Mouse (Mus musculus): ENCODE results near the gene Gm45062. TPM values are rescaled to one million over a fixed set of nuclear protein-coding genes. Genes with fewer than 3 reads are reported as not detected.

The Gm45062 gene
- polyA plus RNA-seq, 1 experiment from 2014 or later: 12.1 TPM

DNA sequence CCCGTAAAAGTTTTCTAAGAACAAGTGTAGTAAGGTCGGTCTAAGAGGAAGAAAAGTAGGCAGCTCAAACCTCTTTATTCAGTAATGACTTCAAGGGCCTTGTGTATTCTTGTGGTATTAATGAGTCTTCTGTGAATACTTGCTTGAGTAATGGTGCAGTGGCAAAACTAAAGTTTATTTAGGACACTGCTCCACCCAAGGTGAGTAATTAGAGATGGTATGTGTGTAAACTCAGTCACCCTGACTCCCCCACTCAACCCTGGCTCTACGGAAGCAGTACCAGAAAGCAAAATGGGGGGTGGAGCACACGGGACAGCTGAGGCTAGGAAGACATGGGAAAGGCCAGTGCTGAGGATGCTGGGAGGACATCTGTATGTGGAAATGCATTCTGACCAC is 236.6 kb downstream of the Gm45062 start:
- Histone ChIP-seq H3K4me1 (replicated peaks; ENCODE audit: control insufficient read depth, insufficient read depth, low read length) (peaks cover 6% of the 10 kb centered on the region; the same call in 1 of the 2 replicates), H3K4me3 (ENCODE audit: low read length) (no peak overlapping the region), H3K27me3 (ENCODE audit: control insufficient read depth, insufficient read depth, low read depth, low read length) (no peaks in the 10 kb centered on the region), H3K9ac (ENCODE audit: low read length) (no peak overlapping the region), H3K27ac (ENCODE audit: low read length) (peak overlapping the region; percentile 37; the same call in 1 of the 2 replicates), H3K4me2 (ENCODE audit: low read depth, low read length) (no peak overlapping the region), H3K9me3 (ENCODE audit: control insufficient read depth, low read length) (no peaks in the 10 kb centered on the region), H3K36me3 (ENCODE audit: control insufficient read depth, insufficient read depth, low read length) (no peaks in the 10 kb centered on the region)
- ATAC-seq (ENCODE audit: low read depth): peak; percentile 45; the same call in 1 of the 2 replicates
- WGBS: 44% methylated on average over 4 of the region's 4 CpGs

DNA sequence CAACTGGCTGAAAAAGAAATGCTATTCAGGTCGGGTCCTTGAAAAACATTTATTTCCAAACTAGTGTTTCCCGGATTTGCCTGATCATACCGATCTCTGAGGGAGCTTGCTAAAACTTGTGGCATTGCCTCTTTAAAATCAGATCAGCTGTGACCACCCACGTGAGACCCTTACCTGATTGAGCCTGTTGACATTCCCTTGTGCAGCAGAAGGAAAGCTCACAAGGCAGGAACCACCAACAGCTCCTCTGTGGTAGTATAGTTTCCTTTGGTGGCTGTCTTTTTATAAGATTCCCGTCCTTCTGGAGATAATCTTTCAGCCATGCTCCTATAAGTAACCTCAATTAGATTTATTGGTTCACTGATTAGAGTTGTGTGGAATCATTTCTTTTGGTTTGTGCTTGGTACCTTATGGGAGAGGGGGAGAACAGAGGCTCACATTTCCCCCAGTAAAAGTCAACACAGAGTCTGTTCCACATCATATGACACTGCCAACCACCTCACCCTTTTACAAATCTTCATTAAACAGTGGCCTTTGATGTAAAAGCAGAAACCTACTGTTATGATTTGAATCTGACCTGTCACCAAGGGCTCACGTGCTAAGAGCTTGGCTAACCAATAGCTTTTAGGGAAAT is 238.1 kb downstream of the Gm45062 start:
- Histone ChIP-seq H3K4me1 (replicated peaks; ENCODE audit: control insufficient read depth, insufficient read depth, low read length) (peaks cover 6% of the 10 kb centered on the region; the same call in 1 of the 2 replicates), H3K36me3 (ENCODE audit: control insufficient read depth, insufficient read depth, low read length) (no peaks in the 10 kb centered on the region), H3K9me3 (ENCODE audit: control insufficient read depth, low read length) (no peaks in the 10 kb centered on the region), H3K27ac (ENCODE audit: low read length) (no peak overlapping the region), H3K4me3 (ENCODE audit: low read length) (no peak overlapping the region), H3K27me3 (ENCODE audit: control insufficient read depth, insufficient read depth, low read depth, low read length) (no peaks in the 10 kb centered on the region), H3K9ac (ENCODE audit: low read length) (no peak overlapping the region), H3K4me2 (ENCODE audit: low read depth, low read length) (no peak overlapping the region)
- no peak for ATAC-seq (ENCODE audit: low read depth)
- 61% methylated on average over 6 of the region's 6 CpGs for WGBS

DNA sequence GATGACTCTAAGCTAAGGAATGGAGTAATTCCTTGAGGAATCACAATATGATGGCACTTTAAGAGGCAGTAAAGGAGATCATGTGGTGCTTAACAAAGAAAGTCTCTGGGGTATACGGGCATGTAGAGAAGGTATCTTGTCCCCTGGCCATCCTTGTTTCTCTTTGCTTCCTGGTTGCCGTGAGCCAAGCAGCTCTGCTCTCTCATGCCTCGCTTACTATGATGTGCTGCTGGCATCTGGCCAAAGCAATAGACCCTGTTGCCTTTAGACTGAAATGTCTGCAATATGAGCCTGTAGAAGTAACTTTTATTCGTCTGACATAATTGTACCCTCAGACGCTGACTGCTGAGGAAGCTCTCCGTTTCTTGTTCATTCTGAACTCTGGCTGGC is 238.6 kb downstream of the Gm45062 start:
- 47% methylated on average over 6 of the region's 6 CpGs for WGBS

DNA sequence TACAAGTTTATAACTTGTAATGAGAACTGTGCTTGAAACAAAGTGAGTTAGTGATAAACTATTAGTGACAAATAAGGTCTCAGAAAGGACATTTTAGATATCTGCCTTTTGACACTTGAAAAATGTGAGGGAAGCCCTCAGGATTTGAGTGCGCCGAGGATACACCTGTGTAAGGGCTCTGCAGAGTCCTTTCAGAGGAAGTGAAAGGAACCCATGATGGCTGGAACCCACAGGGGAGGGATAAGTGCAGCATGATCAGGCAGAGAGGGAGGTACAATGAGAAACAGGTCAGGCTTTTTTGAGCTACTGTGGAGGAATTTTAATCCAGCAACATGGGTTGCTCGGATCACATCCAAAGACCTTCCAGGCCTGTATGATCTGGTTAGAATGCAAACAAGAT is 239.7 kb downstream of the Gm45062 start:
- Histone ChIP-seq H3K4me2 (ENCODE audit: low read depth, low read length) (no peak overlapping the region), H3K9ac (ENCODE audit: low read length) (no peak overlapping the region), H3K9me3 (ENCODE audit: control insufficient read depth, low read length) (no peaks in the 10 kb centered on the region), H3K4me3 (ENCODE audit: low read length) (no peak overlapping the region), H3K27me3 (ENCODE audit: control insufficient read depth, insufficient read depth, low read depth, low read length) (no peaks in the 10 kb centered on the region), H3K36me3 (ENCODE audit: control insufficient read depth, insufficient read depth, low read length) (no peaks in the 10 kb centered on the region), H3K4me1 (replicated peaks; ENCODE audit: control insufficient read depth, insufficient read depth, low read length) (peaks cover 6% of the 10 kb centered on the region; the same call in 1 of the 2 replicates), H3K27ac (ENCODE audit: low read length) (no peak overlapping the region)
- 89% methylated on average over 3 of the region's 3 CpGs for WGBS
- ATAC-seq (ENCODE audit: low read depth): no peak

More for the DNA sequence above, 238.6 kb downstream of the Gm45062 start:
- no peaks in the 10 kb centered on the region for H3K36me3 ChIP-seq (ENCODE audit: control insufficient read depth, insufficient read depth, low read length)
- no peak overlapping the region for H3K4me3 ChIP-seq (ENCODE audit: low read length)
- H3K27ac ChIP-seq (ENCODE audit: low read length): no peak overlapping the region
- H3K9me3 ChIP-seq (ENCODE audit: control insufficient read depth, low read length): no peaks in the 10 kb centered on the region
- ATAC-seq (ENCODE audit: low read depth): no peak
- no peak overlapping the region for H3K9ac ChIP-seq (ENCODE audit: low read length)
- no peak overlapping the region for H3K4me2 ChIP-seq (ENCODE audit: low read depth, low read length)
- H3K27me3 ChIP-seq (ENCODE audit: control insufficient read depth, insufficient read depth, low read depth, low read length): no peaks in the 10 kb centered on the region
- peaks cover 6% of the 10 kb centered on the region; the same call in 1 of the 2 replicates for H3K4me1 ChIP-seq (replicated peaks; ENCODE audit: control insufficient read depth, insufficient read depth, low read length)

DNA sequence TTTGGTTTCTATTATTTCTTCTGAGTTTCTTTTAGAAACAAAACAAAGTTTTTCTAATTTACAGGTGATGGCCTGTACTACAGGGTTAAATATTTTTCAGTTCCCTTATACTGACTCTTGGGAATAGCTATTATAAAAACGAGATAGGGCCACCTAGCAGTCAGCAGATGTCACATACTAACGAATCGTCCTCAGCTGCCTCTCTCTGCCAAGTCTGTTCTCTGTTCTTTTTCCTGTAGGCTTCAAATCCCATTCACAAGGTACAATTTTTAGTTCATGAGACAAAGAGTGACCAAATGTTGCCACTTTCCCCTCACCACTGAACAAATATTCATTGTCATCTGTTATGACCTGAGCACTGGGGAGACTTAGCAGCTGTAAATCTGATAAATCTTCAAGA is 244.7 kb downstream of the Gm45062 start:
- Histone ChIP-seq H3K4me3 (ENCODE audit: low read length) (no peak overlapping the region), H3K27ac (ENCODE audit: low read length) (no peak overlapping the region), H3K9ac (ENCODE audit: low read length) (no peak overlapping the region), H3K9me3 (ENCODE audit: control insufficient read depth, low read length) (no peaks in the 10 kb centered on the region), H3K4me1 (replicated peaks; ENCODE audit: control insufficient read depth, insufficient read depth, low read length) (peaks cover 4% of the 10 kb centered on the region; the same call in 1 of the 2 replicates), H3K4me2 (ENCODE audit: low read depth, low read length) (no peak overlapping the region), H3K36me3 (ENCODE audit: control insufficient read depth, insufficient read depth, low read length) (no peaks in the 10 kb centered on the region), H3K27me3 (ENCODE audit: control insufficient read depth, insufficient read depth, low read depth, low read length) (no peaks in the 10 kb centered on the region)
- WGBS: 39% methylated on average over 3 of the region's 3 CpGs
- no peak for ATAC-seq (ENCODE audit: low read depth)

DNA sequence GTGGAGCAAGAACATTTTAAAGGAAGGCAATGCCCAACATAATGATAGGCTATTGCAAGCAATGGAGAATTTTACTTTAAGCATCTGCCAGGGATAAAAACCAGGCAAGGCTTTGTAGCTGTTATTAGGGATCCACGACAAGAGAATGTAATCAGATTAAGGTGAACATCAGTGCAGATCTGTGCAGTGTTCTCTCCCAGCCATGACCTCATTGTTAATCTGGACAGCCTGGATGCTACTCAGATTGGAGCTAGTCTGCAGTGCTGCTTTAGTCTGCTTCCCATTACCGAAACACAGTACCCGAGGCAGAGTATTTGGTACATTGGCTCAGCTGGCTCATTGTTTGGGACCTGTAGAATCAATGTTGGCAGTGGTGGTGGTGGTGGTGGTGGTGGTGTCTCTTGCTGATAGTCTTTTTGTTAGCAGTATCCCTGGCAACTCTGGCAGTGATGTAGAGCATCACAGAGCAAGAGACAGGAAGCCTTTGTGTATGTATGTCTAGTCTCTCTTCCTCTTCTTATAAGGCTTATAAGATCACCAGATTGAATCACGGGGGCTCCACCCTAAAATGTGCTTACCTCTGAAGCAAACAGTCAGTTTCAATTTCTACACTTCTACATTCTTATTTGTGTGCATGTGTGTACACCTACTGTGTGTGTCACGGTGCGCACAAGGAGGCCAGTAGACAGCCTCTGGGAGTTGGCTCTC is 245.4 kb downstream of the Gm45062 start:
- H3K36me3 ChIP-seq (ENCODE audit: control insufficient read depth, insufficient read depth, low read length): no peaks in the 10 kb centered on the region
- no peak overlapping the region for H3K4me2 ChIP-seq (ENCODE audit: low read depth, low read length)
- H3K27me3 ChIP-seq (ENCODE audit: control insufficient read depth, insufficient read depth, low read depth, low read length): no peaks in the 10 kb centered on the region
- H3K4me3 ChIP-seq (ENCODE audit: low read length): no peak overlapping the region
- H3K4me1 ChIP-seq (replicated peaks; ENCODE audit: control insufficient read depth, insufficient read depth, low read length): peaks cover 4% of the 10 kb centered on the region; the same call in 1 of the 2 replicates
- no peak for ATAC-seq (ENCODE audit: low read depth)
- no peaks in the 10 kb centered on the region for H3K9me3 ChIP-seq (ENCODE audit: control insufficient read depth, low read length)
- no peak overlapping the region for H3K27ac ChIP-seq (ENCODE audit: low read length)
- WGBS: 78% methylated on average over 6 of the region's 6 CpGs
- no peak overlapping the region for H3K9ac ChIP-seq (ENCODE audit: low read length)

DNA sequence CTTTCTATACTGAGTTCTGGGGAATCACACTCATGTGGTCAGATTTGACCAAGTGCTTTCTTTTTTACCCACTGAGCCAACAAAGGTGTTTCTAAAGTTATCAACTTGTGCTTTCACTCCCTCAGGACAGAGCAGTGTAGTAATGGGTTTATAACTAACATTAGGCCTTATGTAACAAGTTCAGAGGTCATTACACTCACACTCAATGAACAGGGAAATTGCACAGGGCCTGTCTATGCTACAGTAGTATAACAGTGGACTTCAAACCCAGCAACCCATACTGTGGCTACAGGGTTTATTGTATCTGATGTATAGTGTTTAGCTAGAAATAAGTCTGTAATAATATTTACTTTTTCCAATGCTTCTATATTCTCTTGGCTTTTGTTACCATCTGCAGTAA is 247.4 kb downstream of the Gm45062 start:
- Histone ChIP-seq H3K4me1 (replicated peaks; ENCODE audit: control insufficient read depth, insufficient read depth, low read length) (peaks cover 13% of the 10 kb centered on the region), H3K27me3 (ENCODE audit: control insufficient read depth, insufficient read depth, low read depth, low read length) (no peaks in the 10 kb centered on the region), H3K9me3 (ENCODE audit: control insufficient read depth, low read length) (no peaks in the 10 kb centered on the region), H3K9ac (ENCODE audit: low read length) (no peak overlapping the region), H3K27ac (ENCODE audit: low read length) (no peak overlapping the region), H3K4me3 (ENCODE audit: low read length) (no peak overlapping the region), H3K4me2 (ENCODE audit: low read depth, low read length) (no peak overlapping the region), H3K36me3 (ENCODE audit: control insufficient read depth, insufficient read depth, low read length) (no peaks in the 10 kb centered on the region)
- ATAC-seq (ENCODE audit: low read depth): no peak

DNA sequence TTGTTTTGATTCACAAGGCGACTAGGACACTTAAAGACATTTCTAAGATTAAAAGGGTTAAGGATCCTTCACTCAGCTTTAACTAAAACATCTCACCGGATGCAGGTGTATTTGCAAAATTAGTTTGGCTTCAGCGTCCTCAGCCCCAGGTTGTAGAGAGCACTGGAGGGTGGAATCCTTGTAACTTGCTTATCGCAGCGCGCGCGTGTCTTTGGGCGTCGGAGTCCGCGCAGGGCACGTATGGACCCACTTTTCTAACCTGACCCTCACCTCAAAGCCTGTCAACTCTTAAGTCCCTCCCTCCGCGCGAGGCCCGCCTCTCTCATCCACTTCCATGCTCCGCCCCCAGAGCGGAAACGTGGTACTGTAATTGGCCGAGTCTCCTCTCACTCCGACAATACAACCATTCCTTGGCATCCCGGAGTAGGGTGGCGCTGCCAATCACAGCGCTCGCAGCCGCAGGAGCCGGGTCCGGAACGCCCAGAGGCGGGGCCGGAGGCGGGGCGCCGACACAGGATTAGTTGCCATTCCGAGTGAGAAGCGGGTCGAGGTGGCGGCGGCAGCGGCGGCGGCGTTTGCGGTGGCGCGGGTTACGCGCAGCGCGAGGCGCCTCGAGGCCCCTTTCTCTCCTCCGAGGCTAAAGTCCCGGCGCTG is 249.8 kb downstream of the Gm45062 start:
- H3K4me2 ChIP-seq (ENCODE audit: low read depth, low read length): peak overlapping the region; percentile 84
- peak overlapping the region; percentile 97 for H3K27ac ChIP-seq (ENCODE audit: low read length)
- H3K9me3 ChIP-seq (ENCODE audit: control insufficient read depth, low read length): no peaks in the 10 kb centered on the region
- no peaks in the 10 kb centered on the region for H3K36me3 ChIP-seq (ENCODE audit: control insufficient read depth, insufficient read depth, low read length)
- peaks cover 21% of the 10 kb centered on the region for H3K4me1 ChIP-seq (replicated peaks; ENCODE audit: control insufficient read depth, insufficient read depth, low read length)
- no peaks in the 10 kb centered on the region for H3K27me3 ChIP-seq (ENCODE audit: control insufficient read depth, insufficient read depth, low read depth, low read length)
- under 1% methylated on average over 42 of the region's 56 CpGs for WGBS
- H3K9ac ChIP-seq (ENCODE audit: low read length): peak overlapping the region; percentile 95
- peak; percentile 99 for ATAC-seq (ENCODE audit: low read depth)
- peak overlapping the region; percentile 94 for H3K4me3 ChIP-seq (ENCODE audit: low read length)

DNA sequence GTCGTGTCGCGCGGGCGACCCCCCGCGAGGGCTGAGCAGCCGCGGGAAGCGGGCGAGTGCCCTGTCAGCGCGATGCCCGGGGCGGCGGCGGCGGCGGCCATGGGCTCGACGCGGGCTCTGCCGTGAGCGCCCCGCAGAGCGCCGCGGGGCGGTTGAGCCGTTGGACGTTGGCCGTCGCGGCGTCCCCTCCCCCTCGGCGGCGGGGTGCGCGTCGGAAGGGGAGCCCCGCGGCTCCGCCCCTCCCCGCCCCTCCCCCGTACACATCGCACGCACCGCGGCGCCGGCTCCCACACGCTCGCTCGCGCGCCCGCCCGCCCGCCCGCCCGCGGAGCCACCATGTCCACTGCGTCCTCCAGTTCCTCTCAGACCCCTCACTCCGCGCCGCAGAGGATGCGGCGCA is 250.3 kb downstream of the Gm45062 start, which contains the start of gene Glcci1:
Glcci1 (plus strand) TSS at position 50 of the 400 bp plus-strand sequence.
- WGBS: 2% methylated on average over 19 of the region's 69 CpGs
- no peaks in the 10 kb centered on the region for H3K27me3 ChIP-seq (ENCODE audit: control insufficient read depth, insufficient read depth, low read depth, low read length)
- H3K36me3 ChIP-seq (ENCODE audit: control insufficient read depth, insufficient read depth, low read length): no peaks in the 10 kb centered on the region
- peak; percentile 89 for ATAC-seq (ENCODE audit: low read depth)
- H3K27ac ChIP-seq (ENCODE audit: low read length): peak within 1 kb of the TSS; percentile 97
- H3K4me3 ChIP-seq (ENCODE audit: low read length): peak within 1 kb of the TSS; percentile 94
- H3K9me3 ChIP-seq (ENCODE audit: control insufficient read depth, low read length): no peaks in the 10 kb centered on the region
- peak within 1 kb of the TSS; percentile 95 for H3K9ac ChIP-seq (ENCODE audit: low read length)
- H3K4me2 ChIP-seq (ENCODE audit: low read depth, low read length): peak within 1 kb of the TSS; percentile 84
- H3K4me1 ChIP-seq (replicated peaks; ENCODE audit: control insufficient read depth, insufficient read depth, low read length): peaks cover 21% of the 10 kb centered on the region
